Mouse (Mus musculus) liver, embryonic 14.5 days (tissue): ENCODE measurements at regions not wholly inside any gene's neighbourhood (a gene's known extent, or its start where the extent isn't known, plus 50 kb on each side); places are given as distances from the start of the nearest gene placed in this dataset.

Experiments
- CTCF ChIP-seq: IDR thresholded peaks from 2 replicates; pipeline ENCODE4 v1.5.1; 2016; ENCODE audit warnings: antibody characterized with exemption, low read depth, control low read depth
- EP300 ChIP-seq: IDR thresholded peaks from 2 replicates; pipeline ENCODE4 v1.6.1; 2016; ENCODE audit warnings: antibody characterized with exemption, low read depth

DNA sequence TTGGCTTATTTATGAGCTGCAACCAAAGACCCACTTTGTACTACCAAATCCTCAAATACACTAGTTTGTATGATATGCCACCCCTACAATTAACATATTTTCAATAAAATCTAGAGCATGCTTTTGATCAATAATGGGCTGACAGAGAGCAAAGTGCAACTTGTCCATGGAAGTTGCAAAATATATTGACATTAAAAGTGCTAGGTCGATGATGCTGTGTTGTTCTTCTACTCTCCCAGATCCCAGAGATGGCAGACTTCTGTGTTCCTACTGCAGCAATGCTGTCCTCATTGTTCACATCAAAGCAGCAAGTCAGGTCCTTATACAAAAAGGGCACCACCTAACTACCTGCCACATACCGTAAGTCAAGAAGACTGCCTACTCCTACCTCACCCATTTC, 307.1 kb downstream of the Ttc6 start:
- TF ChIP-seq EP300: no peak
- no peak for TF ChIP-seq CTCF
